Mouse (Mus musculus) midbrain, embryonic 15.5 days (tissue): ENCODE results near the gene Esrrb. TPM values are rescaled to one million over a fixed set of nuclear protein-coding genes. Genes with fewer than 3 reads are reported as not detected.

Experiments
- ATAC-seq: fragments of 200-750 bp; cut with Nextera tagmentation; replicated peaks from 2 replicates; pipeline ENCODE4 v1.8.0; 2017; ENCODE audit warnings: moderate TSS enrichment
- H3K27ac ChIP-seq: fragments of 300-500 bp; sonication (generic); 2 replicates; pipeline ENCODE4 v1.5.1; 2015; ENCODE audit warnings: mild to moderate bottlenecking, inconsistent platforms
- H3K27me3 ChIP-seq: fragments of 300-500 bp; sonication (generic); replicated peaks from 2 replicates; pipeline ENCODE4 v1.6.1; 2015; ENCODE audit warnings: inconsistent platforms
- H3K36me3 ChIP-seq: fragments of 300-500 bp; sonication (generic); replicated peaks from 2 replicates; pipeline ENCODE4 v1.6.1; 2015; ENCODE audit warnings: inconsistent platforms
- H3K4me1 ChIP-seq: fragments of 300-500 bp; sonication (generic); 2 replicates; pipeline ENCODE4 v1.6.1; 2015; ENCODE audit warnings: inconsistent platforms
- H3K4me2 ChIP-seq: fragments of 300-500 bp; sonication (generic); 2 replicates; pipeline ENCODE4 v1.6.1; 2015; ENCODE audit warnings: inconsistent platforms, mild to moderate bottlenecking, moderate library complexity
- H3K4me3 ChIP-seq: fragments of 300-500 bp; sonication (generic); 2 replicates; pipeline ENCODE4 v1.5.1; 2015; ENCODE audit warnings: mild to moderate bottlenecking, inconsistent platforms
- H3K9ac ChIP-seq: fragments of 300-500 bp; sonication (generic); 2 replicates; pipeline ENCODE4 v1.6.1; 2015; ENCODE audit warnings: mild to moderate bottlenecking, inconsistent platforms
- H3K9me3 ChIP-seq: fragments of 300-500 bp; sonication (generic); 2 replicates; pipeline ENCODE4 v1.6.1; 2016; ENCODE audit warnings: inconsistent platforms
- WGBS: fragments of 180-500 bp; shearing (Covaris S2); methylation state at CpG from one replicate; pipeline ENCODE4 v1.1.7; 2015; ENCODE audit warnings: mixed read lengths; 5-methylcytosine and 5-hydroxymethylcytosine counted together
- polyA plus RNA-seq: library from polyadenylated mRNA; unstranded; fragments of >200 nt; fragmentation: Nextera tagmentation; extraction: Ambion mirVana; gene quantifications from 2 replicates; pipeline ENCODE4 v1.2.1, GENCODE M21; 2015

Gene Esrrb
- polyA plus RNA-seq, 1 experiment from 2014 or later: 5.5 TPM

GRCm38 (mm10) chr12:86423102-86423501 is 62.2 kb downstream of the Esrrb start:
- Histone ChIP-seq H3K4me3 (peak overlapping the region; percentile 57), H3K36me3 (no peaks in the 10 kb centered on the region), H3K27ac (no peak overlapping the region), H3K9ac (0 out of 2 replicates have a peak overlapping the region, but pooled peaks have one; percentile 0), H3K9me3 (no peaks in the 10 kb centered on the region), H3K27me3 (peaks cover 69% of the 10 kb centered on the region), H3K4me2 (peak overlapping the region; percentile 95; the same call in 1 of the 2 replicates), H3K4me1 (peaks cover 28% of the 10 kb centered on the region)
- WGBS: 7% methylated on average over 13 of the region's 13 CpGs
- ATAC-seq: no peak

GRCm38 (mm10) chr12:86427585-86427984 is 66.7 kb downstream of the Esrrb start:
- 73% methylated on average over 2 of the region's 2 CpGs for WGBS
- H3K9me3 ChIP-seq: no peaks in the 10 kb centered on the region
- H3K4me3 ChIP-seq: no peak overlapping the region
- no peak overlapping the region for H3K4me2 ChIP-seq
- no peak overlapping the region for H3K27ac ChIP-seq
- H3K9ac ChIP-seq: no peak overlapping the region
- H3K36me3 ChIP-seq: no peaks in the 10 kb centered on the region
- no peak for ATAC-seq
- H3K27me3 ChIP-seq: peaks cover 37% of the 10 kb centered on the region
- peaks cover 9% of the 10 kb centered on the region for H3K4me1 ChIP-seq

- no peak overlapping the region for H3K4me2 ChIP-seq
- H3K27me3 ChIP-seq: 0 out of 2 replicates have a peak, but pooled peaks cover 4% of the 10 kb centered on the region
- H3K36me3 ChIP-seq: no peaks in the 10 kb centered on the region
- H3K4me1 ChIP-seq: peaks cover 6% of the 10 kb centered on the region; the same call in 1 of the 2 replicates
- no peak for ATAC-seq
- H3K9ac ChIP-seq: no peak overlapping the region
- H3K4me3 ChIP-seq: no peak overlapping the region
- H3K27ac ChIP-seq: no peak overlapping the region
- no peaks in the 10 kb centered on the region for H3K9me3 ChIP-seq
- 36% methylated on average over 5 of the region's 5 CpGs for WGBS
Observed at GRCm38 (mm10) chr12:86431671-86432070, 70.8 kb downstream of the Esrrb start.

GRCm38 (mm10) chr12:86433371-86433821 is 72.5 kb downstream of the Esrrb start:
- H3K36me3 ChIP-seq: no peaks in the 10 kb centered on the region
- 0 out of 2 replicates have a peak overlapping the region, but pooled peaks have one; percentile 23 for H3K27ac ChIP-seq

GRCm38 (mm10) chr12:86435651-86436050 is 74.7 kb downstream of the Esrrb start:
- H3K9me3 ChIP-seq: no peaks in the 10 kb centered on the region
- no peaks in the 10 kb centered on the region for H3K27me3 ChIP-seq
- 88% methylated on average over 13 of the region's 13 CpGs for WGBS
- peaks cover 5% of the 10 kb centered on the region; the same call in 1 of the 2 replicates for H3K4me1 ChIP-seq
- no peak overlapping the region for H3K4me3 ChIP-seq
- H3K27ac ChIP-seq: no peak overlapping the region
- H3K9ac ChIP-seq: no peak overlapping the region
- no peak overlapping the region for H3K4me2 ChIP-seq
- ATAC-seq: no peak
- no peaks in the 10 kb centered on the region for H3K36me3 ChIP-seq

More at GRCm38 (mm10) chr12:86433371-86433821, 72.5 kb downstream of the Esrrb start:
- under 1% methylated on average over 10 of the region's 13 CpGs for WGBS
- Histone ChIP-seq H3K4me1 (peaks cover 5% of the 10 kb centered on the region; the same call in 1 of the 2 replicates), H3K27me3 (no peaks in the 10 kb centered on the region), H3K9me3 (no peaks in the 10 kb centered on the region), H3K4me3 (peak overlapping the region; percentile 27), H3K9ac (0 out of 2 replicates have a peak overlapping the region, but pooled peaks have one; percentile 21), H3K4me2 (peak overlapping the region; percentile 50)
- ATAC-seq: peak; percentile 91

- H3K4me1 ChIP-seq: no peaks in the 10 kb centered on the region
- H3K4me3 ChIP-seq: no peak overlapping the region
- H3K9me3 ChIP-seq: no peaks in the 10 kb centered on the region
- no peak overlapping the region for H3K4me2 ChIP-seq
- H3K27me3 ChIP-seq: no peaks in the 10 kb centered on the region
- no peak overlapping the region for H3K9ac ChIP-seq
- no peaks in the 10 kb centered on the region for H3K36me3 ChIP-seq
- 88% methylated on average over 5 of the region's 5 CpGs for WGBS
- no peak overlapping the region for H3K27ac ChIP-seq
- no peak for ATAC-seq
Observed at GRCm38 (mm10) chr12:86450848-86451247, 89.9 kb downstream of the Esrrb start.

- Histone ChIP-seq H3K36me3 (no peaks in the 10 kb centered on the region), H3K27me3 (no peaks in the 10 kb centered on the region), H3K4me3 (no peak overlapping the region), H3K27ac (no peak overlapping the region), H3K9ac (no peak overlapping the region), H3K4me1 (no peaks in the 10 kb centered on the region), H3K4me2 (no peak overlapping the region), H3K9me3 (no peaks in the 10 kb centered on the region)
- 79% methylated on average over 1 of the region's 1 CpGs for WGBS
- ATAC-seq: no peak
Observed at GRCm38 (mm10) chr12:86455009-86455408, 94.1 kb downstream of the Esrrb start.

- WGBS: 53% methylated on average over 9 of the region's 9 CpGs
- H3K9ac ChIP-seq: no peak overlapping the region
- no peak overlapping the region for H3K4me3 ChIP-seq
- H3K9me3 ChIP-seq: no peaks in the 10 kb centered on the region
- ATAC-seq: no peak
- no peaks in the 10 kb centered on the region for H3K36me3 ChIP-seq
- H3K27ac ChIP-seq: no peak overlapping the region
- H3K4me1 ChIP-seq: no peaks in the 10 kb centered on the region
- H3K27me3 ChIP-seq: no peaks in the 10 kb centered on the region
- H3K4me2 ChIP-seq: no peak overlapping the region
Observed at GRCm38 (mm10) chr12:86462742-86463470, 102.0 kb downstream of the Esrrb start.

GRCm38 (mm10) chr12:86464385-86464784 is 103.5 kb downstream of the Esrrb start:
- 78% methylated on average over 1 of the region's 1 CpGs for WGBS
- ATAC-seq: no peak
- no peaks in the 10 kb centered on the region for H3K36me3 ChIP-seq
- no peak overlapping the region for H3K9ac ChIP-seq
- H3K9me3 ChIP-seq: no peaks in the 10 kb centered on the region
- no peak overlapping the region for H3K4me3 ChIP-seq
- H3K4me2 ChIP-seq: no peak overlapping the region
- H3K4me1 ChIP-seq: no peaks in the 10 kb centered on the region
- no peak overlapping the region for H3K27ac ChIP-seq
- H3K27me3 ChIP-seq: no peaks in the 10 kb centered on the region

GRCm38 (mm10) chr12:86466180-86466579 is 105.3 kb downstream of the Esrrb start:
- H3K9ac ChIP-seq: no peak overlapping the region
- H3K36me3 ChIP-seq: no peaks in the 10 kb centered on the region
- WGBS: 78% methylated on average over 4 of the region's 4 CpGs
- no peak for ATAC-seq
- no peaks in the 10 kb centered on the region for H3K9me3 ChIP-seq
- no peak overlapping the region for H3K27ac ChIP-seq
- no peaks in the 10 kb centered on the region for H3K4me1 ChIP-seq
- H3K27me3 ChIP-seq: no peaks in the 10 kb centered on the region
- no peak overlapping the region for H3K4me3 ChIP-seq
- H3K4me2 ChIP-seq: no peak overlapping the region

GRCm38 (mm10) chr12:86469919-86470318 is 109.0 kb downstream of the Esrrb start:
- 62% methylated on average over 23 of the region's 23 CpGs for WGBS
- H3K9ac ChIP-seq: no peak overlapping the region
- H3K27ac ChIP-seq: no peak overlapping the region
- H3K36me3 ChIP-seq: no peaks in the 10 kb centered on the region
- no peaks in the 10 kb centered on the region for H3K9me3 ChIP-seq
- H3K4me2 ChIP-seq: no peak overlapping the region
- no peaks in the 10 kb centered on the region for H3K4me1 ChIP-seq
- no peak for ATAC-seq
- H3K4me3 ChIP-seq: no peak overlapping the region
- no peaks in the 10 kb centered on the region; the same call in 1 of the 2 replicates for H3K27me3 ChIP-seq

GRCm38 (mm10) chr12:86470912-86471311 is 110.0 kb downstream of the Esrrb start:
- Histone ChIP-seq H3K4me2 (no peak overlapping the region), H3K27me3 (no peaks in the 10 kb centered on the region; the same call in 1 of the 2 replicates), H3K9ac (no peak overlapping the region), H3K4me1 (no peaks in the 10 kb centered on the region), H3K36me3 (no peaks in the 10 kb centered on the region), H3K4me3 (no peak overlapping the region), H3K9me3 (no peaks in the 10 kb centered on the region), H3K27ac (no peak overlapping the region)
- 60% methylated on average over 6 of the region's 6 CpGs for WGBS
- no peak for ATAC-seq

- WGBS: 76% methylated on average over 12 of the region's 12 CpGs
- no peaks in the 10 kb centered on the region for H3K36me3 ChIP-seq
- H3K27me3 ChIP-seq: no peaks in the 10 kb centered on the region; the same call in 1 of the 2 replicates
- H3K4me3 ChIP-seq: no peak overlapping the region
- no peak overlapping the region for H3K9ac ChIP-seq
- no peak for ATAC-seq
- no peak overlapping the region for H3K27ac ChIP-seq
- H3K4me1 ChIP-seq: no peaks in the 10 kb centered on the region
- H3K9me3 ChIP-seq: no peaks in the 10 kb centered on the region
- H3K4me2 ChIP-seq: no peak overlapping the region
Observed at GRCm38 (mm10) chr12:86473630-86474029, 112.7 kb downstream of the Esrrb start.
